8 mouse cellular contexts compared by ENCODE assay signal in the genomic region with DNA sequence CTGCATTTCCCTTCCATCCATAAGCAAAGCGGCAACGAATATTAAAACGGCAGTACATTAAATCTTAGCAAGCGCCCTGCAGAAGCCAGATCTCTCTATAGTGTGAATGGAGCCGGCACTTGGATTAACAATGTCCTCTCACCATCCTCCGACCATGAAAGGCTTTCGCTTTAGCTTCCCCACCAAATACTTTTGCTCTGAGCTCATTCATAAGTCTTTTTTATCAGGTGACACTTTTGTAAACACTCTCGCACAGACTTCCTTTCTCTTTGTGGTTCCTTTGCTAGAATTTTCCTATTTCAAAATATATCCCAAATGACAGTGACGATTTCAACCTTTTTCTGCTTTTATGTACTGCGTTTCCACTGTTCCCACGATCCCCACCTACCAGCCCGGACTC. TPM values are rescaled to one million over a fixed set of nuclear protein-coding genes. Genes with fewer than 3 reads are reported as not detected.
DNase-seq lines count a peak whose midpoint lies in the region; ATAC-seq and TF ChIP-seq lines count a peak whose summit lies in the region.

No protein-coding gene starts in this region.

- WGBS in liver, embryonic 14.5 days (ENCODE audit: insufficient replicate concordance) = 9% methylated on average over 12 of the region's 12 CpGs
- 4% methylated on average over 12 of the region's 12 CpGs for WGBS in stomach, postnatal 0 days

- intact Hi-C loops in left cerebral cortex, postnatal 10 days (cut with DNase I) = no loop called here

- H3K9me3 ChIP-seq in liver, embryonic 14.5 days (ENCODE audit: control insufficient read depth, low read length) = no peaks in the 10 kb centered on the region
- H3K9me3 ChIP-seq in stomach, postnatal 0 days (ENCODE audit: control insufficient read depth, low read length) = no peaks in the 10 kb centered on the region

- no peak overlapping the region for H3K9ac ChIP-seq in liver, embryonic 14.5 days (replicated peaks)
- no peak overlapping the region for H3K9ac ChIP-seq in stomach, postnatal 0 days (ENCODE audit: low read length)

- peak; percentile 27 to 65 for DNase-seq in adrenal gland, adult (ENCODE audit: inconsistent age in 2 of 2, low spot score in 1 of 2)
- DNase-seq in adrenal gland, postnatal 25 days = no peak
- DNase-seq in thymus, postnatal 0 days (ENCODE audit: low spot score) = peak; percentile 5
- no peak for DNase-seq in thymus, postnatal 25 days
- no peak for DNase-seq in liver, embryonic 14.5 days (ENCODE audit: low read depth in 3 of 3, low spot score in 3 of 3)
- no peak for DNase-seq in stomach, postnatal 0 days (ENCODE audit: low spot score)
- no peak for DNase-seq in adipocyte (ENCODE audit: low spot score)
- no peak for DNase-seq in left cerebral cortex, postnatal 10 days (ENCODE audit: extremely low spot score in 1 of 2, low spot score in 2 of 2)

- no peak overlapping the region for H3K27ac ChIP-seq in liver, embryonic 14.5 days
- no peak overlapping the region for H3K27ac ChIP-seq in stomach, postnatal 0 days (replicated peaks)

- TF ChIP-seq CTCF in liver, embryonic 14.5 days (IDR thresholded peaks at IDR 0.05; ENCODE audit: low read depth) = no peak
- no peak for TF ChIP-seq CTCF in stomach, postnatal 0 days (IDR thresholded peaks at IDR 0.05; ENCODE audit: low read depth)

- peaks cover 26% of the 10 kb centered on the region for H3K27me3 ChIP-seq in liver, embryonic 14.5 days (ENCODE audit: control insufficient read depth, insufficient read depth, low read length)
- no peaks in the 10 kb centered on the region for H3K27me3 ChIP-seq in stomach, postnatal 0 days (ENCODE audit: control insufficient read depth, insufficient read depth, low read length)

- no peaks in the 10 kb centered on the region for H3K36me3 ChIP-seq in liver, embryonic 14.5 days (replicated peaks; ENCODE audit: control insufficient read depth, insufficient read depth, low read depth)
- no peaks in the 10 kb centered on the region for H3K36me3 ChIP-seq in stomach, postnatal 0 days (ENCODE audit: control insufficient read depth, insufficient read depth, low read length)

- peak overlapping the region; percentile 55 for H3K4me2 ChIP-seq in liver, embryonic 14.5 days (ENCODE audit: low read depth)
- H3K4me2 ChIP-seq in stomach, postnatal 0 days (replicated peaks; ENCODE audit: low read depth) = peak overlapping the region; percentile 68

- no peak for ATAC-seq in liver, embryonic 14.5 days (ENCODE audit: insufficient read depth)
- ATAC-seq in stomach, postnatal 0 days (ENCODE audit: low FRiP score, low TSS enrichment) = no peak; the same call in 1 of the 2 replicates

- peak overlapping the region; percentile 39 to 48; a peak in 3 of 4 replicates for H3K4me3 ChIP-seq in liver, embryonic 14.5 days (ENCODE audit: insufficient read depth in 1 of 2, low read depth in 2 of 2, low read length in 2 of 2)
- H3K4me3 ChIP-seq in stomach, postnatal 0 days (ENCODE audit: low read depth, low read length) = peak overlapping the region; percentile 45

- no peaks in the 10 kb centered on the region for H3K4me1 ChIP-seq in liver, embryonic 14.5 days (replicated peaks; ENCODE audit: control insufficient read depth in 2 of 2, insufficient read depth in 2 of 2, low read length in 1 of 2)
- no peaks in the 10 kb centered on the region for H3K4me1 ChIP-seq in stomach, postnatal 0 days (replicated peaks; ENCODE audit: control insufficient read depth, insufficient read depth)

- no peak for TF ChIP-seq EP300 in liver, embryonic 14.5 days (IDR thresholded peaks at IDR 0.05; ENCODE audit: low read depth)
- TF ChIP-seq EP300 in stomach, postnatal 0 days (optimal IDR thresholded peaks at IDR 0.05) = no peak

RNA-seq across cellular contexts. Expression of a gene that starts 23.1 kb away (rescaled TPM):
- total RNA-seq in adrenal gland, postnatal 25 days (2021) = not detected in 2 replicates
- polyA plus RNA-seq in thymus, postnatal 0 days (2015; fragmentation: Nextera tagmentation; extraction: Ambion mirVana) = not detected in 2 replicates
- not detected in 2 replicates for polyA plus RNA-seq in liver, embryonic 14.5 days (2012; rRNA removed)
- not detected in 2 replicates for polyA plus RNA-seq in liver, embryonic 14.5 days (2014; fragmentation: Nextera tagmentation; extraction: Ambion mirVana)
- polyA plus RNA-seq in stomach, postnatal 0 days (2015; fragmentation: Nextera tagmentation; extraction: Ambion mirVana) = not detected in 2 replicates
- not detected for total RNA-seq in left cerebral cortex, postnatal 10 days (2021)

RNA-seq across cellular contexts. Expression of a gene that starts 45.3 kb away (rescaled TPM):
- not detected in 2 replicates for total RNA-seq in adrenal gland, postnatal 25 days (2021)
- not detected in 2 replicates for polyA plus RNA-seq in thymus, postnatal 0 days (2015; fragmentation: Nextera tagmentation; extraction: Ambion mirVana)
- polyA plus RNA-seq in liver, embryonic 14.5 days (2012; rRNA removed) = not detected in 2 replicates
- not detected in 2 replicates for polyA plus RNA-seq in liver, embryonic 14.5 days (2014; fragmentation: Nextera tagmentation; extraction: Ambion mirVana)
- polyA plus RNA-seq in stomach, postnatal 0 days (2015; fragmentation: Nextera tagmentation; extraction: Ambion mirVana) = not detected in 2 replicates
- not detected for total RNA-seq in left cerebral cortex, postnatal 10 days (2021)

Comparison
In these comparisons a context has a peak if more than half of its experiments do, and no peak if none do; other contexts are left out.
1. DNase-seq: peak in adrenal gland, adult (2 of 2) and thymus, postnatal 0 days (single experiment); none in adrenal gland, postnatal 25 days (single experiment), thymus, postnatal 25 days (single experiment), liver, embryonic 14.5 days (0 of 3), stomach, postnatal 0 days (single experiment), adipocyte (single experiment) and left cerebral cortex, postnatal 10 days (0 of 2).